Mouse (Mus musculus) MEL (cell line): ENCODE data around the gene 1700021F05Rik. TPM values are rescaled to one million over a fixed set of nuclear protein-coding genes. Genes with fewer than 3 reads are reported as not detected.

Source experiments
- DNase-seq: peaks from one replicate; pipeline ENCODE4 v3.0.0; 2011; ENCODE audit warnings: low read depth, low spot score
- H3K27ac ChIP-seq: 2 replicates; pipeline ENCODE4 v1.5.1; 2012; ENCODE audit warnings: low read depth, mild to moderate bottlenecking, control low read depth, low read length, moderate library complexity; ENCODE audit not compliant: control insufficient read depth
- H3K27me3 ChIP-seq, 2 experiments: fragments of 150-350 bp in 1 of 2; sonication (generic) in 1 of 2; 2 replicates each; pipeline ENCODE4 v1.6.1; 2012; ENCODE audit warnings: low read length in 2 of 2, mild to moderate bottlenecking in 2 of 2, improper control_type of control experiment in 1 of 2, moderate library complexity in 1 of 2; ENCODE audit not compliant: insufficient read depth in 2 of 2, control insufficient read depth in 1 of 2
- H3K36me3 ChIP-seq, 2 experiments: 2 replicates each; pipeline ENCODE4 v1.6.1; 2012 to 2014; ENCODE audit warnings: low read length in 2 of 2, improper control_type of control experiment in 1 of 2, inconsistent platforms in 1 of 2, mild to moderate bottlenecking in 1 of 2; ENCODE audit not compliant: insufficient read depth in 2 of 2, control insufficient read depth in 1 of 2
- H3K4me1 ChIP-seq, 2 experiments: fragments of 150-350 bp in 1 of 2; sonication (generic) in 1 of 2; 2 replicates each; pipeline ENCODE4 v1.6.1; 2012; ENCODE audit warnings: low read length in 2 of 2, improper control_type of control experiment in 1 of 2, mild to moderate bottlenecking in 1 of 2; ENCODE audit not compliant: insufficient read depth in 2 of 2, control insufficient read depth in 1 of 2
- H3K4me3 ChIP-seq, 2 experiments: fragments of 150-350 bp in 1 of 2; sonication (generic) in 1 of 2; 2 replicates each; pipeline ENCODE4 v1.5.1; 2012; ENCODE audit warnings: low read depth in 2 of 2, low read length in 2 of 2, mild to moderate bottlenecking in 2 of 2, moderate library complexity in 2 of 2, control low read depth in 1 of 2, improper control_type of control experiment in 1 of 2; ENCODE audit not compliant: control insufficient read depth in 1 of 2, insufficient read depth in 1 of 2
- H3K79me2 ChIP-seq: 2 replicates; pipeline ENCODE4 v1.6.1; 2012; ENCODE audit warnings: mild to moderate bottlenecking, low read length, moderate library complexity; ENCODE audit not compliant: control insufficient read depth, poor library complexity, insufficient read depth
- H3K9ac ChIP-seq: 2 replicates; pipeline ENCODE4 v1.6.1; 2012; ENCODE audit warnings: low read depth, mild to moderate bottlenecking, control low read depth, low read length, moderate library complexity; ENCODE audit not compliant: control insufficient read depth, poor library complexity, severe bottlenecking
- H3K9me3 ChIP-seq: fragments of 150-350 bp; sonication (generic); replicated peaks from 2 replicates; pipeline ENCODE4 v1.6.1; 2012; ENCODE audit warnings: mild to moderate bottlenecking, low read length, improper control_type of control experiment, moderate library complexity; ENCODE audit not compliant: insufficient read depth
- BHLHE40 ChIP-seq: IDR thresholded peaks from 2 replicates; pipeline ENCODE4 v1.6.1; 2012; ENCODE audit warnings: low read depth, mild to moderate bottlenecking, inconsistent platforms, low read length, improper control_type of control experiment, borderline replicate concordance
- CTCF ChIP-seq, 3 experiments: IDR thresholded peaks in 2 of 3; conservative IDR thresholded peaks in 1 of 3; 2 replicates each; pipeline ENCODE4 v1.5.1; 2011 to 2012; ENCODE audit warnings: low read length in 3 of 3, low read depth in 2 of 3, mild to moderate bottlenecking in 2 of 3, improper control_type of control experiment in 1 of 3, inconsistent platforms in 1 of 3, mixed read lengths in 1 of 3, moderate library complexity in 1 of 3; ENCODE audit not compliant: control insufficient read depth in 1 of 3, insufficient read depth in 1 of 3, poor library complexity in 1 of 3, severe bottlenecking in 1 of 3
- ELF1 ChIP-seq: IDR thresholded peaks from 2 replicates; pipeline ENCODE4 v1.6.1; 2014; ENCODE audit warnings: low read depth, mild to moderate bottlenecking, inconsistent platforms, low read length, improper control_type of control experiment, moderate library complexity
- EP300 ChIP-seq, 2 experiments: IDR thresholded peaks; 2 replicates each; pipeline ENCODE4 v1.6.1; 2011; ENCODE audit warnings: improper control_type of control experiment in 2 of 2, low read length in 2 of 2, low read depth in 1 of 2, mild to moderate bottlenecking in 1 of 2
- GABPA ChIP-seq: IDR thresholded peaks from 2 replicates; pipeline ENCODE4 v1.6.1; 2012; ENCODE audit warnings: low read depth, mild to moderate bottlenecking, inconsistent platforms, low read length, improper control_type of control experiment, moderate library complexity
- GATA1 ChIP-seq: IDR thresholded peaks from 2 replicates; pipeline ENCODE4 v1.6.1; 2011; ENCODE audit warnings: low read depth, low read length, improper control_type of control experiment
- HCFC1 ChIP-seq: IDR thresholded peaks from 2 replicates; pipeline ENCODE4 v1.6.1; 2012; ENCODE audit warnings: low read depth, mild to moderate bottlenecking, inconsistent platforms, low read length, improper control_type of control experiment, moderate library complexity
- KAT2A ChIP-seq: conservative IDR thresholded peaks from 2 replicates; pipeline ENCODE4 v1.6.1; 2012; ENCODE audit warnings: low read depth, low read length, improper control_type of control experiment, inconsistent platforms
- MAX ChIP-seq: IDR thresholded peaks from 2 replicates; pipeline ENCODE4 v1.6.1; 2011; ENCODE audit warnings: low read length, improper control_type of control experiment
- MEF2A ChIP-seq: IDR thresholded peaks from 2 replicates; pipeline ENCODE4 v1.6.1; 2014; ENCODE audit warnings: low read depth, mild to moderate bottlenecking, inconsistent platforms, low read length, improper control_type of control experiment; ENCODE audit not compliant: poor library complexity, insufficient replicate concordance, severe bottlenecking; ENCODE audit errors: extremely low read depth
- MYB ChIP-seq: IDR thresholded peaks from 2 replicates; pipeline ENCODE4 v1.6.1; 2011; ENCODE audit warnings: mild to moderate bottlenecking, low read depth, low read length, improper control_type of control experiment
- MYC ChIP-seq: IDR thresholded peaks from 2 replicates; pipeline ENCODE4 v1.6.1; 2011; ENCODE audit warnings: low read depth, mild to moderate bottlenecking, low read length, improper control_type of control experiment, moderate library complexity
- NELFE ChIP-seq: IDR thresholded peaks from 2 replicates; pipeline ENCODE4 v1.6.1; 2011; ENCODE audit warnings: low read depth, low read length, improper control_type of control experiment
- NRF1 ChIP-seq: IDR thresholded peaks from 2 replicates; pipeline ENCODE4 v1.6.1; 2014; ENCODE audit warnings: low read depth, mild to moderate bottlenecking, inconsistent platforms, low read length, improper control_type of control experiment, moderate library complexity; ENCODE audit not compliant: poor library complexity, insufficient read depth, severe bottlenecking
- POLR2A ChIP-seq, 2 experiments: IDR thresholded peaks; 2 replicates each; pipeline ENCODE4 v1.6.1; 2011 to 2012; ENCODE audit warnings: low read length in 2 of 2, mild to moderate bottlenecking in 2 of 2, control low read depth in 1 of 2, improper control_type of control experiment in 1 of 2, low read depth in 1 of 2, moderate library complexity in 1 of 2; ENCODE audit not compliant: control insufficient read depth in 1 of 2, insufficient read depth in 1 of 2, poor library complexity in 1 of 2
- POLR2AphosphoS2 ChIP-seq: IDR thresholded peaks from 2 replicates; pipeline ENCODE4 v1.6.1; 2011; ENCODE audit warnings: low read length, improper control_type of control experiment
- POLR2AphosphoS5 ChIP-seq: IDR thresholded peaks from 2 replicates; pipeline ENCODE4 v1.6.1; 2012; ENCODE audit warnings: low read depth, borderline replicate concordance, mild to moderate bottlenecking, inconsistent platforms, low read length, moderate library complexity, mixed read lengths
- RAD21 ChIP-seq: IDR thresholded peaks from 2 replicates; pipeline ENCODE4 v1.6.1; 2011; ENCODE audit warnings: mild to moderate bottlenecking, low read depth, low read length, improper control_type of control experiment
- RCOR1 ChIP-seq: IDR thresholded peaks from 2 replicates; pipeline ENCODE4 v1.6.1; 2012; ENCODE audit warnings: low read depth, mild to moderate bottlenecking, inconsistent platforms, low read length, improper control_type of control experiment
- SMC3 ChIP-seq: IDR thresholded peaks from 2 replicates; pipeline ENCODE4 v1.6.1; 2011; ENCODE audit warnings: low read depth, low read length, improper control_type of control experiment
- TAL1 ChIP-seq: IDR thresholded peaks from 2 replicates; pipeline ENCODE4 v1.6.1; 2012; ENCODE audit warnings: mild to moderate bottlenecking, inconsistent platforms, low read length, moderate library complexity, mixed read lengths
- TCF12 ChIP-seq: IDR thresholded peaks from 2 replicates; pipeline ENCODE4 v1.6.1; 2014; ENCODE audit warnings: low read depth, mild to moderate bottlenecking, inconsistent platforms, low read length, improper control_type of control experiment, moderate library complexity
- USF1 ChIP-seq: IDR thresholded peaks from 2 replicates; pipeline ENCODE4 v1.6.1; 2014; ENCODE audit warnings: low read depth, mild to moderate bottlenecking, inconsistent platforms, low read length, improper control_type of control experiment, moderate library complexity
- USF2 ChIP-seq, 2 experiments: IDR thresholded peaks; 2 replicates each; pipeline ENCODE4 v1.6.1; 2011 to 2012; ENCODE audit warnings: improper control_type of control experiment in 2 of 2, low read length in 2 of 2, borderline replicate concordance in 1 of 2, inconsistent platforms in 1 of 2, low read depth in 1 of 2, mild to moderate bottlenecking in 1 of 2; ENCODE audit not compliant: insufficient read depth in 1 of 2
- ZKSCAN1 ChIP-seq: IDR thresholded peaks from 2 replicates; pipeline ENCODE4 v1.6.1; 2012; ENCODE audit warnings: low read depth, mild to moderate bottlenecking, inconsistent platforms, low read length, improper control_type of control experiment, moderate library complexity
- ZMIZ1 ChIP-seq: IDR thresholded peaks from 2 replicates; pipeline ENCODE4 v1.6.1; 2012; ENCODE audit warnings: low read depth, mild to moderate bottlenecking, inconsistent platforms, low read length, improper control_type of control experiment, moderate library complexity
- polyA plus RNA-seq, 2 experiments: library from polyadenylated mRNA; stranded (reverse) in 1 of 2; unstranded in 1 of 2; fragments of >175 nt in 1 of 2; fragments of >200 nt in 1 of 2; gene quantifications; 2 replicates each; pipeline versions ENCODE4 v1.2.1 to v1.2.4; 2012; ENCODE audit warnings: low replicate concordance in 2 of 2, low read depth in 1 of 2; ENCODE audit not compliant: insufficient read length in 2 of 2, insufficient read depth in 1 of 2, missing spikeins in 1 of 2
- total RNA-seq: library from RNA; depleted of rRNA; stranded (reverse); fragments of 300-350 nt; gene quantifications from 2 replicates; pipeline ENCODE4 v1.2.3, GENCODE M21; 2012

1700021F05Rik gene
- total and polyA plus RNA-seq, 3 experiments = 66.5 to 93.8 TPM; not detected in 1

DNA sequence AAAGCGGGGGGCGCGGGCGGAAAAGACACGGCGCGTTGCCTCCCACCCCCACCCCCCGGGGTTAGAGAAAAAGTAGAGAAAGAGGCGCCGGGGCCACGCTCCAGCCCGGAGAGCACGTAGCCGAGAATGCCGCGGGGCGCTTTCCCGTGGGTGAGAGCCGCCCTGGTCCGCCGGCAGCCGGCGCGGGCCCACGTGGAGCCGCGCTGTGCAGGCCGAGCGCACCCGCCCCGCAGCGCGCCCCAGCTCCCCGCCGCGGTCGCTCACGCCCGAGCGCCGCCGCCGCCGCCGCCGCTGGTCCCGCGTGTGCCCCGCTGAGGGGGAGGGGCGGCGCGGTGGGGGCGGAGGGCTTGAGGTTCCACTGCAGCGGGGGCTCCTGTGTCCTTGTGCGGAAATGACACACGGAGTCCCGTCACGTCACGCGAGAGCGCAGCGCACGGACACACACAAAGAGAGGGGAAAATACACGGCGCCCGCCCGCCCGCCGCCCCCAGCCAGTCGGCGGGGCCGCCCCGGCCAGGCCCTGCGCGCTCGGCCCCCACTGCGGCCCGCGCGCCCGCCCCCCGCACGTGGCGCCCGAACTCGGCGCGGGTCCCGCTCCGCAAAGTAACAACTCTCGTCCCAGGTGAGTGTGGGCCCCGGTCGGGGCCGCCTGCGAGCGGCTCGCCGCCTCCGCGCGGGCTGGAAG is 61.9 kb downstream of the 1700021F05Rik start, which contains the start of gene Bend3:
Gene Bend3 (plus strand): TSS at position 81 of the 685 bp plus-strand sequence.
- H3K27me3 ChIP-seq = no peaks in the 10 kb centered on the region
- H3K9ac ChIP-seq = peak within 1 kb of the TSS; percentile 86
- H3K4me1 ChIP-seq = peaks cover 5 to 24% of the 10 kb centered on the region in 2 experiments
- TF ChIP-seq POLR2A (IDR thresholded peaks at IDR 0.05; ENCODE audit: control insufficient read depth in 1 of 2, insufficient read depth in 1 of 2, low read depth in 1 of 2, low read length in 2 of 2, poor library complexity in 1 of 2) = 0 out of 4 replicates have a peak, but pooled peaks of 1 of the 2 experiments have one; percentile 27
- 0 out of 2 replicates have a peak, but pooled peaks have one; percentile 28 for TF ChIP-seq HCFC1
- TF ChIP-seq ZKSCAN1 = no peak
- 0 out of 2 replicates have a peak, but pooled peaks have one; percentile 31 for TF ChIP-seq MAX
- TF ChIP-seq ZMIZ1 = no peak
- peak within 1 kb of the TSS; percentile 85 for H3K27ac ChIP-seq
- H3K4me3 ChIP-seq = peak within 1 kb of the TSS; percentile 87 to 97
- peaks cover 0 to 20% of the 10 kb centered on the region in 2 experiments; a peak in 2 of 4 replicates for H3K36me3 ChIP-seq
- DNase-seq = peak; percentile 63
- peaks cover 50% of the 10 kb centered on the region for H3K79me2 ChIP-seq
- no peaks in the 10 kb centered on the region for H3K9me3 ChIP-seq

DNA sequence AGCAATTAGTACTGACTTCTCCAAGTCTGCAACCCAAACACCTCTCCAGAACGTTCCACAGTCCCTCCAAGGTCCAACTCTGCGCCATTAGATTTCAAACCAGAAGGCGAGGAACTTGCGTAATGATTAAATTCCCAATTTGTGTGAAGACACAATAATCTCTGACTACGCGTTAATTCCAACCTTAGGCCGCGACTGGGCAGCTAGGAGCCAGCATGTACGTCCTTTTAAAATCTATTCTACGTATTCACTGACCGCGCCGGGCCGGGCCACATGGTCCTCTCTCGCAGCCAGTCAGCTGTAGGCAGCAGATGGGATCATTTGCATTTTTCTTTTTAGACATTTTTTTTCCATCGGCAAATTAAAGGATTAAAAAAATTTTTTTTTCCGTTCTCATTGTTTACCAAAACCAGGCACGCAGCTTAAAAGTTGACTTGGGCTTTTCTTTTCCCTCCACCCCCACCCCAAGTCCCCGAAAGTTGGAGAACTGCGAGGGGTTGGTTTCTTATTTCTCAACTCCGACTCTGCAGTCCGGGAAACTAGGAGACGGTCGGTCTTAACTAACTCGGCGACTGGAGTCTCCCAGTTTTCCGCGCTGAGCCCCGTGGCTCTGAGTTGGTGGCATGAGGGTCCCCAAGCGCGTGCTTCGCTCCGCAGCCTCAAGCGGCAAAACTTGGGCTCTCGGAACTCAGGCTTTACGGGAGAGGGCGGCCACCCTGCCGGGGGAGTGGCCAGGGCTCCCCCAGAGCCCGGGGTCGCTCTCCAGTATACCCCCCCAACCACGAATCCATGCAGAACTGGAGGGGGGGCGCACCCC is 62.7 kb downstream of the 1700021F05Rik start:
- Histone ChIP-seq H3K79me2 (peaks cover 44% of the 10 kb centered on the region), H3K27ac (peak overlapping the region; percentile 85), H3K27me3 (no peaks in the 10 kb centered on the region), H3K9me3 (no peaks in the 10 kb centered on the region), H3K4me3 (peak overlapping the region; percentile 87 to 97), H3K36me3 (peaks cover 0 to 20% of the 10 kb centered on the region in 2 experiments; a peak in 2 of 4 replicates), H3K4me1 (peaks cover 5 to 24% of the 10 kb centered on the region in 2 experiments), H3K9ac (peak overlapping the region; percentile 86)
- DNase-seq = peak; percentile 84
- TF ChIP-seq TCF12 (no peak), CTCF (IDR thresholded peaks at IDR 0.05 in 2 of 3, conservative IDR thresholded peaks at IDR 0.05 in 1 of 3; ENCODE audit: control insufficient read depth in 1 of 3, insufficient read depth in 1 of 3, low read depth in 2 of 3, low read length in 3 of 3, poor library complexity in 1 of 3, severe bottlenecking in 1 of 3) (no peak), BHLHE40 (no peak), ELF1 (no peak), GATA1 (no peak), NELFE (peak; percentile 61), EP300 (IDR thresholded peaks at IDR 0.05; ENCODE audit: low read depth in 1 of 2, low read length in 2 of 2) (no peak), RAD21 (no peak; the same call in 1 of the 2 replicates), MYB (no peak), TAL1 (no peak), ZKSCAN1 (0 out of 2 replicates have a peak, but pooled peaks have one; percentile 7), USF1 (peak; percentile 89), USF2 (IDR thresholded peaks at IDR 0.05; ENCODE audit: borderline replicate concordance in 1 of 2, insufficient read depth in 1 of 2, low read depth in 1 of 2, low read length in 2 of 2) (0 out of 4 replicates have a peak, but pooled peaks of 1 of the 2 experiments have one; percentile 18), RCOR1 (no peak), MEF2A (no peak), MYC (peak; percentile 96), ZMIZ1 (no peak), KAT2A (no peak), POLR2AphosphoS2 (peak; percentile 46; the same call in 1 of the 2 replicates), NRF1 (no peak), SMC3 (0 out of 2 replicates have a peak, but pooled peaks have one; percentile 2), HCFC1 (no peak; the same call in 1 of the 2 replicates), GABPA (no peak), POLR2AphosphoS5 (no peak; the same call in 1 of the 2 replicates)
